Mouse (Mus musculus): ENCODE data around the gene Chrna3.

The Chrna3 gene

GRCm38 (mm10) chr9:55003609-55004008 lies 22.8 kb downstream of the Chrna3 start:
- DNase-seq (ENCODE audit: low read depth, low spot score): no peak

- no peak for DNase-seq (ENCODE audit: low read depth, low spot score)
Observed at GRCm38 (mm10) chr9:54995645-54996044, 30.7 kb downstream of the Chrna3 start.

- no peak for DNase-seq (ENCODE audit: low read depth, low spot score)
Observed at GRCm38 (mm10) chr9:54994381-54994780, 32.0 kb downstream of the Chrna3 start.

- no peak for DNase-seq (ENCODE audit: low read depth, low spot score)
Observed at GRCm38 (mm10) chr9:54990362-54990761, 36.0 kb downstream of the Chrna3 start.

- no peak for DNase-seq (ENCODE audit: low read depth, low spot score)
Observed at GRCm38 (mm10) chr9:54982401-54982800, 44.0 kb downstream of the Chrna3 start.

- peak; percentile 5 for DNase-seq (ENCODE audit: low read depth, low spot score)
Observed at GRCm38 (mm10) chr9:54981291-54982191, 44.8 kb downstream of the Chrna3 start.

- DNase-seq (ENCODE audit: low read depth, low spot score): no peak
Observed at GRCm38 (mm10) chr9:54980674-54981073, 45.7 kb downstream of the Chrna3 start, which contains the start of gene Chrna5. Gene Chrna5, plus strand, starts transcription at chr9:54980880.

GRCm38 (mm10) chr9:54969972-54970637 lies 56.3 kb downstream of the Chrna3 start:
- DNase-seq (ENCODE audit: low read depth, low spot score): no peak

GRCm38 (mm10) chr9:54963669-54964068 lies 62.7 kb downstream of the Chrna3 start:
- no peak for DNase-seq (ENCODE audit: low read depth, low spot score)

GRCm38 (mm10) chr9:54961059-54961458 lies 65.3 kb downstream of the Chrna3 start:
- no peak for DNase-seq (ENCODE audit: low read depth, low spot score)
